Mouse (Mus musculus) frontal cortex, postnatal 14 days (tissue): ENCODE results near the gene Ampd2.

Experiments used
- DNase-seq, 2 experiments: peaks; one replicate each; pipeline ENCODE4 v3.0.0; 2022; ENCODE audit warnings: low spot score in 2 of 2

Ampd2 gene

GRCm38 (mm10) chr3:108068826-108069225, 17.6 kb downstream of the Ampd2 start:
- no peak for DNase-seq

GRCm38 (mm10) chr3:108067370-108067934, 19.0 kb downstream of the Ampd2 start:
- no peak for DNase-seq

GRCm38 (mm10) chr3:108065551-108065950, 20.9 kb downstream of the Ampd2 start:
- DNase-seq, result no peak

- no peak for DNase-seq
These were observed 21.8 kb downstream of the Ampd2 start for GRCm38 (mm10) chr3:108064672-108065071.

GRCm38 (mm10) chr3:108062648-108063047, 23.8 kb downstream of the Ampd2 start:
- DNase-seq, result no peak

- DNase-seq, result no peak
These were observed 25.0 kb downstream of the Ampd2 start for GRCm38 (mm10) chr3:108061420-108061819.

- no peak for DNase-seq
These were observed 36.0 kb downstream of the Ampd2 start for GRCm38 (mm10) chr3:108050493-108050892.

GRCm38 (mm10) chr3:108048306-108048705, 38.1 kb downstream of the Ampd2 start:
- no peak for DNase-seq

- DNase-seq, result no peak
These were observed 39.4 kb downstream of the Ampd2 start for GRCm38 (mm10) chr3:108046944-108047655.

GRCm38 (mm10) chr3:108044394-108045140, 41.9 kb downstream of the Ampd2 start, which contains the start of gene Gstm4:
Gene Gstm4 (minus strand): TSS chr3:108044894.
- peak; percentile 75 to 78 for DNase-seq

- no peak for DNase-seq
These were observed 53.3 kb downstream of the Ampd2 start for GRCm38 (mm10) chr3:108033156-108033555.

GRCm38 (mm10) chr3:108032113-108032512, 54.3 kb downstream of the Ampd2 start:
- no peak for DNase-seq

- DNase-seq, result no peak
These were observed 57.6 kb downstream of the Ampd2 start for GRCm38 (mm10) chr3:108028641-108029365.

GRCm38 (mm10) chr3:108026597-108026996, 59.9 kb downstream of the Ampd2 start:
- DNase-seq, result no peak

GRCm38 (mm10) chr3:108026049-108026448, 60.4 kb downstream of the Ampd2 start:
- DNase-seq, result no peak

GRCm38 (mm10) chr3:108025318-108025717, 61.1 kb downstream of the Ampd2 start:
- no peak for DNase-seq
